Mouse (Mus musculus) embryonic fibroblast, embryonic 13.5 days (primary cell): ENCODE data around the gene Kif13a.

Experiments used
- CTCF ChIP-seq: IDR thresholded peaks from 2 replicates; pipeline ENCODE4 v1.5.1; 2011; ENCODE audit warnings: mild to moderate bottlenecking, control low read depth, low read length, moderate library complexity, borderline replicate concordance; ENCODE audit not compliant: insufficient read depth
- POLR2A ChIP-seq: IDR thresholded peaks from 2 replicates; pipeline ENCODE4 v1.6.1; 2011; ENCODE audit warnings: low read depth, mild to moderate bottlenecking, control low read depth, low read length, moderate library complexity

DNA sequence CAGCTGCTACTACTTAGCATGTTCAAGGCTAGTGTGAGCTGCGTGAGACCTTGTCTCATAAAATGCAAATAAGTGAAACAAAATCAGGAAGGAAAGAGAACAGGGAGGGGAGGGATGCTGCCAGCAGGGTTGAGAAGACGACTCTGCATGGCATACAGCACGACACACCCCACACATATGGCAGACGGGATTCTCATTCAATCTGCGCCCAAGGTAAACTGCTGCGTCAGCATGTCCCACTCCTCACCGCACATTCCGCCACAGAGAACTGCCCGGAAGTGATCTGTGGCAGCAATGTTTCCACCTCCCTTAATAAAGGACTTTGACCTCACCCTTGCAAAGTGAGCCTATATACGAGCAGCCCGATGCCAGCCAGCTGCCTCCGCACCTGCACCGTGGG lies 4.0 kb downstream of the Kif13a start:
- no peak for TF ChIP-seq CTCF
- TF ChIP-seq POLR2A = no peak
